Mouse (Mus musculus): ENCODE measurements around the gene Serbp1. TPM values are rescaled to one million over a fixed set of nuclear protein-coding genes. Genes with fewer than 3 reads are reported as not detected.

Serbp1 gene
- total RNA-seq, 1 experiment from 2014 or later: 323 TPM

DNA sequence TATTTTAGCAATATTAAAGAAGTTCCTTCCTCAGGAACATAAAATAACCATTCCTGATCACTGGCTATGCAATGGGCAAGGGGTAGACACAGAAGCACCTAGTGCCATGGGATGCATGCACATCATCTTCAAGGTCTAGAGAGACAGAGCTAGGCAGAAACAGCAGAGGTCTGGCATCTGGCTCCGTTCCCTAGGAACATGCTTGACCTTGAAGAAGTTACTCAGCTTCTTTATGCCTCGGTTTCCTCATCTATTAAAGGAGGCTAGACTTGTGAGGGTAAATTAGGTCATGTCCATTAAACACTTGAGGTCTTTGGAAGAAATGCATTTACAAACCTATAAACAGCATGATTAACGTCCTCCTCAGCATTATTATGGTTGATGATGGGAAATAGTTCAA, 2.3 kb upstream of the Serbp1 start:
- no peak for DNase-seq

GRCm38 (mm10) chr6:67236491-67237234, 1.3 kb upstream of the Serbp1 start:
- DNase-seq: no peak

GRCm38 (mm10) chr6:67241263-67241662, 3.3 kb downstream of the Serbp1 start:
- DNase-seq: no peak

DNA sequence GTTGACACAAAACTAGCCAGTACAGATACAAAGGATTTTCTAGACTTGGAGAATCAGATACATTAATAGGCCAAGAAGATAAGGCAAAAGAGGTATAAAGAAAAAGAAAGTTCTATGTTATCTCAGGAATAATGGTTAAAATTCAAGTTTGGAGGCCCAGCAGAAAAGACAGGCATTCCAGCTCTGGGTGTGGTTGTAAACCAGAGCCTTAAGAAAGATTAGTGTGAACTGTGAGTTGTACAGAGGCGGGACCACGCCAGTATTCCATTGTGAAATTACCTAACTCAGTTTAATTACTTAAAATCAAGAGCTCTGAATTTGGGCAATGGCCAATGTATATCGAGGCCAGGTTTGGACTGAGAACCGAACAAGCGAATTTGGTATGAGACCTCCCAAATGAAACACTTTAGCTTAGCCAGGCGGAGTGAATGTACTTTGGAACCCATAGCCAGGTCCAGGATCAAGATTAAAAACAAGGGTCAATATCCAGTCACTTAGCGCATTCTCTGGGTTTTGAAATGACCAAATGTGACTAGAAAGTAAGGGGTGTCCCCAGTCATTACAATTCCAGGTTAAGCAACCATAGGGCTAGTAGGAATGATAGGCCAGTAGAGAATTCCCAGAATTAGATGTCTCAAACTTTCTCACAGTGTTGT, 5.9 kb downstream of the Serbp1 start:
- no peak for DNase-seq

DNA sequence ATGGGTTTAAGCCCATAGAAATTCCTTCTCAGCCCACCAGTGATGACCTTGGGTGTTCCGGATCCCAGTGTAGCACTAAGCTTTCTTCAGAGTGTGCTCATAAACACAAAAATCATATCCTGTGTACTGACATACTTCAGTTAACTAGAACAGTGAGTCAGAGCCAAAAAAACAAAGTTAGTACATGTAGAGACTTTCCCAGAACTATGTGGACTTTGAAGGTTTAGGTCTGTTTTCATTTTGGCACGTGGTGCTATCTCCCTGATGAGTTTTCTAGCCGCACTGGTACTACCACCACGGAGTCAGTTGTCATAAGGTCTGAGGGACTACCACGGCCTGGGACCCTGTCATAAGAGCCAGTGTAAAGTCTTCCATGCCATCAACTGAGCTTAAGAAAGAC, 6.5 kb downstream of the Serbp1 start:
- DNase-seq: no peak

GRCm38 (mm10) chr6:67251095-67251494, 13.1 kb downstream of the Serbp1 start:
- DNase-seq: no peak

GRCm38 (mm10) chr6:67264935-67265334, 27.0 kb downstream of the Serbp1 start:
- no peak for DNase-seq

DNA sequence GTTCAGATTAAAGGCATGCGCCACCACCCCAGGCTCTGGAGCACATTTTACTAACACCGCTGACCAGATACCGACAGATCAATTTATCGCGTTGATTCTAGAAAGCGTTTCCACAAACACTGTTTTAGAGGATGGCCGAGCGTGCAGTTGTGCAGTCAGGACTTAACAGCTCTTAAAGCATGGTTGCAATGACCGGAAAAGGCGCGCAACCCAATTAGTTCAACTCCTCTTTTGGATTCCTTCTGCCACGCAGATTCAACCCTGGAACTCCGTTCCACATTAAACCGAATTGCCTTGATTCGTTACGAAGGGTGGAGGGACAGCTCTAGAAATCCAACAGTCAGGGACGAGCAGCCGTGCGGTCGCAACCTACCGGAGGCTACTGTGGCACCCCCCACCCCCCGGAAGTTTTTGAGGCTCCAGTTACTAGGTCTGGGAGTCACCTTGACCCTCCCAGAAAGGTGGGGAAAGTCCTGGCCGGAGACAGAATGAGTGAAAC, 28.2 kb downstream of the Serbp1 start:
- DNase-seq: no peak

- peak; percentile 91 for DNase-seq
These were observed 28.9 kb downstream of the Serbp1 start for GRCm38 (mm10) chr6:67266664-67267407.

GRCm38 (mm10) chr6:67267408-67268244, 29.6 kb downstream of the Serbp1 start:
- DNase-seq: peak; percentile 55

DNA sequence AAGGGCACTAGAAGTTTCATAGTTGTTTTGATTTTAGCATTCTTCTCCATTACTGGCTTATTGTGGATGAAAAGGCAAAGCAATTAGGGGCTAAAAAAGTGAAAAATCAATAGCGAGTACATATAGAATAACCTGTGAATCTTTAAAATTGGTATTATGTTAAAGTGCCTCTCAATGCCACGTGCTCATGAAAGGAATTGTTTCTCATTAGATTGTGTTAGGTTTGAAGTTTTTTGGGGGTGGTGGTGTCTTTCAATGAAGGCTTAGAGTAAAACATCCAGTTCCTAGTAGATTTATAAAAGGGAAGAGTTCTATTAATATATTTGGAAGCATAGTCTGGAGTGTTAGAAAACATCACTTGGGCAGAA, 30.3 kb downstream of the Serbp1 start:
- no peak for DNase-seq

DNA sequence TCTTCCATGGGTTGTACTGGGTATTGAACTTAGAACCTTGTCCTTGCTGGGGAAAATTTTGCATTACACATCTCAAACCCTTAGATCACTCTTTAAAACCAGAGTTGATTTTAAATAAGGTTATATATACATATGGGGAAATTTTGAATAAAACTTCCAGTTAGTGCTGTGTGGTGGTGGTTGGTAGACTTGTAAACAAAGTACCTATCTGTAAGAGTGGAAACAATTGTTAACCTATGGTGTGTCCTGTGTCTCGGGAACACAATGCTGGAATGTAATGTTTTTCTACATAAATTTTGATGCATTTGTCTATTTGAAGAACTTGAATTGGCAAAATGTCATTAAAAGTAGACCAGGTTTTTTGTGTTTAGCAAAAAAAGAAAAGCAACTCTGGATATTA, 31.0 kb downstream of the Serbp1 start:
- no peak for DNase-seq

GRCm38 (mm10) chr6:67269459-67269858, 31.5 kb downstream of the Serbp1 start:
- DNase-seq: no peak

DNA sequence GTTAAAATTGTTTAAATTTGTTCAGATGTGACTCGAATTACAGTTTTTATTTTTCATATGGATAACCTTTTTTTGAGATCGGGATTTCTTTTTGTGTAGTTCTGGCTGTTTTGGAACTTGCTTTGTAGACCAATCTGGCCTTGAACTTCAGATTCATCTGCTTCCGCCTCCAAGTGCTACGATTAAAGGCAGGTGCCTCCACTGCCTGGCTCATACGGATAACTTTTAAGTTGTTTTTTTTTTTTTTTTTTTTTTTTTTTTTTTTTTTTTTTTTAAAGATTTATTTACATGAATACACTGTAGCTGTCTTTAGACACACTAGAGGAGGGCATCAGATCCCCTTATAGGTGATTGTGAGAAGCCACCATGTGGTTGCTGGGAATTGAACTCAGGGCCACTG, 40.0 kb downstream of the Serbp1 start:
- no peak for DNase-seq

- DNase-seq: no peak
These were observed 43.7 kb downstream of the Serbp1 start for GRCm38 (mm10) chr6:67281614-67282197.

- no peak for DNase-seq
These were observed 44.9 kb downstream of the Serbp1 start for GRCm38 (mm10) chr6:67282897-67283296.

GRCm38 (mm10) chr6:67292042-67292623, 54.2 kb downstream of the Serbp1 start:
- no peak for DNase-seq

DNA sequence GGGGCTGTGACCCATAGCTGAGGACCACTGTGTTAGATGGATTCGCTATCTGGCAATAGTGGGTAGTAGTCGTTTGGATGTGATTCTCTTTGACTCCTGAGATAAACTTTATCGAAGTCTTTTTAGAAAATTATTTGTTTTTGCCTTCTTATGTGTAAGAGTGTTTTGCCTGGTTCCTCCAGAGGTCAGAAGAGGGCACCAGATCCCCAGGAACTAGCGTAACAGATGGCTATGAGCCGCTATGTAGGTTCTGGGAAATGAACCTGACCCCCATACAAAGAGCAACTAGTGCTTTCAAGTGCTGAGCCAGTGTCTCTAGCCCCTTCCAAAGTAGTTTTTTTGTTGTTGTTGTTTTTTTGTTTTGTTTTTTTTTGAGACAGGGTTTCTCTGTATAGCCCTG, 58.1 kb downstream of the Serbp1 start:
- no peak for DNase-seq

- DNase-seq: no peak
These were observed 60.8 kb downstream of the Serbp1 start for GRCm38 (mm10) chr6:67298742-67299141.

DNA sequence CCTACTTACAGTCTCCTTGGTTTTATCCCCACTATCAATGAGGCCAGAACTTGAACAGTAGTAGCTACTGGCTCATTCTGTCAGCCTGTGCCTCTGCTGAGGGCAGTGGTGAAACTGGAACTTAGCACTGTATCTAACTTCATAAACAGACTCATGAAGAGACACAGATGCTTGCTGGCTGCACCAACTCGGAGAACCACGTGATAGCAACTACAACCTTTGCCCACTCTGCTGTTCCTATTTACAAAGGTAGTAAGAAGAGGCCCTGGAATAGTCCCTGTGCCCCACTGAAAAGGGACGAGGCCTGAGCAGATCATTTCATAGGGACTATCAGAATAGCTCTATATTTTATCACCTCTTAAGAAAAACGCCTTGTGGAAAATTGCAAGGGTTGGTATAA, 62.3 kb downstream of the Serbp1 start:
- DNase-seq: no peak

DNA sequence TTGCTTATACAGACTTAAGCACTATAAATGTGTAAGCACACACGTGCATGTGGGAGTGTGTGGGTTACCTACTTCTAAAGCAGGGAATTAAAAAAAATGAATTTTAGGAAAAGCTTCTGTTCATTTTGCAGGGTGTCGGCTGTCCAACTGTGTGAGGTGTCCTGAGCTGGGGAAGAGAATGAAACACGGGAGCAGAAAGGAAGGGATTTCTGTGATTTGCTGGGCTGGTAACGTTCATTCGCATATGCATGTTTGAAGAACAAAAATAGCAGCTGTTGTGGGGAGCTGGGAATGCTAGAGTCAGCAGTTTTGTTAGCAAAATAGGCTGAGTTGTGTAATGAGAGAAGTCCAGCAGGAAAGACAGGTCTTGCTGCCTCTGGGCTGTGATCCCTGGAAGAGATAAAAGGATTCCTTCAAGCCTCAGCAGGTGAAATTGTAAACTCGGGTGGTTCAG, 62.8 kb downstream of the Serbp1 start:
- DNase-seq: no peak
